Mouse (Mus musculus): Measurements from ENCODE around the gene Gpbp1.
A peak's percentile ranks its signal among the peaks of the same experiment; 100 is the strongest.

DNA sequence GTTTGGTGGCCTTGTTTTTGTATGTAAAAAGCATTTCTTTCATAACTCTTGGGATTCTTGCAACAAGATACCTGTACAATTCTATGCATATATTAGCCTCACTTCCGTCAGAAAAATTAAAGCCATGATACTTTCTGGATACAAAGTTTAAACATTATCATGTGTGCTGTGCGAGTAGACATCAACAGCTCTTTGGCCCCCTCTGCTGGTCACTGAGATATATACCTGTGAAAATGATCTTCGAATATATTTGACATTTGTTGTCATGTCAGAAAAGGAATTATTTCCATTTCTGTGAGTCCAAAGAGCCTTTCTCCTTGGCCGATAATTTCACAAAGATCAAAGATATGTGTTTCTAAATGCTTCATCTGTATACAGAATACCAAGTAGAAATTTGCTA, 76.8 kb downstream of the Gpbp1 start:
- TF ChIP-seq POLR2A (IDR thresholded peaks at IDR 0.05; ENCODE audit: borderline replicate concordance, insufficient read depth, low read length) (no peak), CTCF (IDR thresholded peaks at IDR 0.05; ENCODE audit: borderline replicate concordance, insufficient read depth, low read depth, low read length) (0 out of 2 replicates have a peak, but pooled peaks have one; percentile 18)

All from cerebellum, adult 2 months (tissue).